Mouse (Mus musculus): ENCODE data around the gene Tnfrsf9.

The Tnfrsf9 gene

DNA sequence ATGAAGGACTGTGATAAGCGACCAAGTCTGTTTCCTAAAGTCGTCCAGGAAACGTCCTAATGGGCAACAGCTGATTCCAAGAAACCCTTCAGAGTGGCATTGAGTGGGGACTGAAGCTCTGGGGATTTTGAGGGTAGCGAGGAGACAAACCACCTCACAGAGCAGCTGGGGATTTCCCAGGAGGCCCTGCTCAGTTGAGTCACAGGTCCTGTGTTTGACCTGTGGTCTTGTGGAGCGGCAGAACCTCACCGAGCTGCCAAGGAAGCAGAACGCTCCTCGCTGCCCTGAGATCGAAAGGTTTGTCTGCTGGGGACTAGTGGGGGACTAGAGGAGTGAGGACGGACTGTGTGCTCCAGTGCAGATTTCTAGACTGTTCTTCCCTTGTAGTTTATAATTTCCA is 13.4 kb downstream of the Tnfrsf9 start:
- DNase-seq (ENCODE audit: low spot score): no peak

DNA sequence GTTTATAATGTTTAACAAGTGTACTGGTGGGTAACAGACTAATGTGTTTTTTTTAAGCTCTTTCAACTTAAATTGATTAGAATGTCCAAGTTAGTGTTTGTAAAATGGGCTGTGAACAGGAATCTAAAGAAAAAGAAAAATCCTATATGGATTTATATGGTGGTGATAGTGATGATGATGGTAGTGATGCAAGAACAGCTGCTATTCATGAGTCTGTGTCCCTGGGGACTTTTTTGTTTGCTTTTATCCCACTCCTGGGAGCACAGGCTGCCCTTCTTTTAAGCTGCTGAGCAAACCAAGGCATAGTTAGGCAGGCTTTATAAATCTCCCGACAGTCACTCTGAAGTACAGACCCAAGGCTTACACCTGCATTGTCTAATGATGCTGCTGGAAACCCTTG is 19.1 kb downstream of the Tnfrsf9 start:
- DNase-seq (ENCODE audit: low spot score): no peak

DNA sequence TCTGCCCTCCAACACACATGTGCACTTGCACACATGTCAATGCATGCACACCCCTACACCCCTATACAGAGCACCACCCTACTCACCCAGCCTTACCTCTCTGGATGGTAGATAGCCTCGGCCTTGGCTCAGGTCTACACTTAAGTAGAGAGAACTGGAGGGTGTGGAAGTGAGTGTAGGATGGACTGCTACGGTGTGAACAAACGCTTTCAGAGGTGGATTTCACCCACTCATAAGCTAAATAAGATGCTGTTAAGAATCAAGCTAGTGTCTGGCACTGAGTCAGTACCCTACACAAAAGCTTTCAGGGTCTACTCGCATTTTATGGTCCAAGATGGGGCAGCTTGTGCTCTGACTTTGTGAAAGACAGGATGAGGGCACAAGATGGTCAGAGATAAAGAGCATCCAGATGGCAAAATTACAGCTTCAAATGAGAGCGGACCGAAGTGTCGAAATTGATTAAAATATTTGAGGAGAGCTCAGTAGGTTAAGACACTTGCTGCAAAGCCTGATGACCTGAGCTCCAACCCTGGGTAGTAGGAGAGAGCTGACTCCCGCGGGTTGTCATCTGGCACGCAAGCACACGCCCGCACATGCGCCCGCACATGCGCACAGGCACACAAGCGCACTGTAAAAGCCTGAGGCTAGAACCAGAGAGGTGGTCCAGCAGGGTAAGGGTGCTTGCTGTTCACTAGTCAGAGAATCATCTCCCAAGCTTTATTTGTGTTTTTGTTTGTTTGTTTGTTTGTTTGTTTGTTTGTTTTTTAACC is 23.1 kb downstream of the Tnfrsf9 start:
- DNase-seq (ENCODE audit: low spot score): no peak

DNA sequence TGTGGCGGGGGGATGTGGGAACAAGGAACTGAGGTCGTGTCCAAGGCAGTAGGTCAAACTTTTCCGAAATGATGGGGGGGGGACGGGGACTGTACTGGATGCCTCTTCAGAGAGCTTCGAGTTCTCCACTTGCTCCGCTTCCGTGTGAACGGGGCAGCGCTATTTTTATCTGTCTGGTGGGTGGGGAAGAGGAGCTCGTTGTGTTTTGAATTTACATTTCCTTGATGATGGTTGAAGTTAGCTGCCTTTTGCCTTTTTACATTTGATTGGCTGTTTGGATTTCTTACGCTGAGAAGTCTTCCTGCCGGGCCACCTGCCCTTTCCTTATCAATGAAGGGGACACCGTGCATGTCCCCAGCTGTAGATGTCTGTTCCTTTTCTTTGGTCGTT is 23.7 kb downstream of the Tnfrsf9 start:
- DNase-seq (ENCODE audit: low spot score): no peak

DNA sequence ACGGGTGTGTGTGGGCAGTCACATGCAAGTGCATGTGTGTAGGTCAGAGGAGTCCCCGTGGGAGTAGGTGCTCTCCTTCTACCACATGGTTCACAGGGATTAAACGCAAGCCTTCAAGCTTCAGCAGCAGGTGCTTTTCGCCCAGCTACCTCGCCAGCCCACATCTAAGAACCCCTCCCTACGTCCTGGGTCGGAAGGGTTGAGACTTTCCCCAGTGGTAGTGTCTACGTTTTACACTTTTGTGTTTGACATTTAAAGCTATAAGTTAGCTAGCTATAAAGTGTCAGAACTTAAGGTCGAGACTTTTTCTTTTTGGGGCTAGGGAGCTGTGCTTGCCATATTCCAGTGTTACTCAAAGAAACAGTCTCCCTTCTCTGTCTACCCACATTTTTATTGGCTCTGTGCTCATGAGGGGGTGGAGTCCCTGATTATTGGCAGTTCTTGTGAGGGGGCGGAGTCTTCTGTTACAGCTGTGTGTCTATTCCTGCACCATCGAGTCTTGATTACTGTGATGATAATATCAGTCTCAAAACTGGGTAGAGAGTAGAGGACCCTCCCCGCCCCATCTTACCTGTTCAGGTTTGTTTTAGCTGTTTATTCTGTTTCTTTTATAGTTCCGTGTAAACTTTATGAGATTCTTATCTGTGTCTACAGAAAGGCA is 25.8 kb downstream of the Tnfrsf9 start:
- no peak for DNase-seq (ENCODE audit: low spot score)

DNA sequence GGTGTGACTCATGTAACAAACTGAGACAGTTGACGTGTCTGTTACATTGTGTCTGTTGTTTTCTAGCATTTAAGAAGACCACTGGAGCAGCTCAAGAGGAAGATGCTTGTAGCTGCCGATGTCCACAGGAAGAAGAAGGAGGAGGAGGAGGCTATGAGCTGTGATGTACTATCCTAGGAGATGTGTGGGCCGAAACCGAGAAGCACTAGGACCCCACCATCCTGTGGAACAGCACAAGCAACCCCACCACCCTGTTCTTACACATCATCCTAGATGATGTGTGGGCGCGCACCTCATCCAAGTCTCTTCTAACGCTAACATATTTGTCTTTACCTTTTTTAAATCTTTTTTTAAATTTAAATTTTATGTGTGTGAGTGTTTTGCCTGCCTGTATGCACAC is 30.3 kb downstream of the Tnfrsf9 start:
- DNase-seq (ENCODE audit: low spot score): no peak

DNA sequence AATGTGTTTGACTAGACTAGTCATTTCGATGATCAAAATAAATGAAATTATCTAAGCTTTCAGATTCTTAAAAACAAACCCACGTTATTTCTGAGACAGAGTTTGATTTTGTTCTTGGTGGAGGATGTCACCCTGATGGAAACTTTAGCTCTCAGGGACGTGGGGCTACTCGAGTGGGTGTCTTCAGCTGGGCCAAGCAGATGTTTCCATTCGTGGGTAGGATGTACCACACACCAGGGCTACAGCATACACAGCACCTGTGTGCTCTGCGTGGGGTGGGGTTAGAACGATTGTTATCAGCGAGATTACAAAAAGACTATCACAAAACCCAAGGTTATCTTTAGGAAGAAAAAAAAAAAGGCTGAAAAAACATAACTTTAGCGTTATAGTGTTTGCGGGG is 36.6 kb downstream of the Tnfrsf9 start:
- DNase-seq (ENCODE audit: low spot score): no peak

DNA sequence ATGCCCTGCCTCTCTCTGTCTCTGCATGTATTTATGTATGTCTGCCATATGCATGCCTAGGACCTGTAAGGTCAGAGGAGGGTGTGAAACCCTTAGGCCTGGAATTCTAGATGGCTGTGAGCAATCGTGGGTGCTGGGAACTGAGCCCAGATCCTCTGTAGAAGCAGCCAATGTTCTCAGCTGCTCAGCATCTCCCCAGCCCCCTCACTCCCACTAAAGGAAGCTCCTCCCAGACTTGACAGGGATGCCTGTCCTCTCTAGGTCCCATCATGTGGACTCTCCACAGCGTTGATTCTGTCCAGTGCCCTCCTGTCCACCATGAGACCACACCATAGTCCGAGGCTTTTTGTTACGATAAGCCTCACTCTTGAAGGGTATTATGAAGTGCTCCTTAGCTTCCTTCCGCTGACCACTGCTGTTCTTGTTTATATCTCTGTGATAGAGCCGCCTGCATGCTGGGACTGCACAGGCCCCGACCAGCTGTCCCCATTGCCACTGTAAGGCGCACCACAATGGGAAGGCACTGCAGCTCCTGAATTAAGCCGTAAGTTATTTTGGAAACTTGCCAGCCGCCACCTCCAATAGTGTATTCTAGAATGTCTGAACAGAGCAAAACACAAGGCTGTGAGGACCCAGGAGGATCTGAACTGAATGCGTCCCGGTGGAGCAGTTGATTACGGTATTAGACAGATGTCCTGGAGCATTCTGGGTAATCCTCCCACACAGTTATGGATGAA is 42.2 kb downstream of the Tnfrsf9 start:
- DNase-seq (ENCODE audit: low spot score): no peak

DNA sequence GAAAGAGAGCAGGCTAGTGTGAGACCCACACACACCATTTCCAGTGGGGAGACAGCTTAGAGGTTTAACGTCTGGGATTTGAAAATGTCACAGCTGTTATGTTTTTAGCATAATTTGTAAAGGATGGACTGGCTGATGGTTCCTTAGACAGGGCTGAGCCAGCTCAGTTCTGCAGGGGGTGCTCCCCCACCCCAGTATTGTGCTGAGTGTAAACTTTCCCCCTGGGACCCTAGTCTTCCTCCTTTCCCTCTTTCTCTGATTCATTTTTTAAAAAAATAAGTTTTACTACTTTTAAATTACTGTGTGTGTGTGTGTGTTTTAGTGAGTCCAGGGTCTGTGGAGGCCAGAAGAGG is 42.7 kb downstream of the Tnfrsf9 start:
- DNase-seq (ENCODE audit: low spot score): no peak

DNA sequence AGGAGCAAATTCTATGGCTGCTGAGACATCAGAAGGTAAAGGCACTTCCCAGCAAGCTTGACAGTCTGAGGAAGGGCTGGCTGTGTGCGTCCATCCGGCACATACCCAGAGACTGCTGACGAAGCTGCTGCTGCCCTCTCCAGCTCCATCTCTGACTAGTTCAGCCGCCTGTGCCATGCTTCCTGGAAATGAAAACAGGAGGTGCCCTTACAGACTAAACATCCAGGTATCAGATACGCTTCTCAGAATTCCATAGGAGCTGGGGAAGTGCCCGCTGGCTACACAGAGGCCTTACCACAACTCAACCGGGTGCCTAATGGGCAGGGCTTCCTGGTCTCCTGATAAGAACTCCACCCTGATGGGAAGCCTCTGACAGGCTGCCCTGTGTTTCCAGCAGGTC is 44.2 kb downstream of the Tnfrsf9 start:
- DNase-seq (ENCODE audit: low spot score): no peak

DNA sequence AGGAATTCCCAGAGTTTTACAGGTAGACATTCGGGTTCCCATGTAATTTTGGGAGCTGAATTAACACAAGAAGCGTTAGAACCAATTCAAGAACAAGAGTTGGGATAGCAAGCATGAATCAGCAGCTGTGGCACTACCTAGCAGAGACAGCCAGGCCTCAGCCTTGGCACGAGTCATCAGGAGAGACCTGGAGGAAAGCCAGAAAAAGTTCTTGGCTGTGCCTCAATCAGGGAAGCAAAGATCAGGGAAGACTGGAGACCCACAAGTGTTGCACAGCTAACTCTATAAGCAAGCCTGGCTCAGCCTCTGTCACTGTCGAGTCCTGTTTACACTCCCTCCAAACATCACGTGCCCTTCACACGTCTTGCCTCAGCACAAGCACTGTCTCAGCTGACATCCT is 47.9 kb downstream of the Tnfrsf9 start:
- DNase-seq (ENCODE audit: low spot score): no peak

DNA sequence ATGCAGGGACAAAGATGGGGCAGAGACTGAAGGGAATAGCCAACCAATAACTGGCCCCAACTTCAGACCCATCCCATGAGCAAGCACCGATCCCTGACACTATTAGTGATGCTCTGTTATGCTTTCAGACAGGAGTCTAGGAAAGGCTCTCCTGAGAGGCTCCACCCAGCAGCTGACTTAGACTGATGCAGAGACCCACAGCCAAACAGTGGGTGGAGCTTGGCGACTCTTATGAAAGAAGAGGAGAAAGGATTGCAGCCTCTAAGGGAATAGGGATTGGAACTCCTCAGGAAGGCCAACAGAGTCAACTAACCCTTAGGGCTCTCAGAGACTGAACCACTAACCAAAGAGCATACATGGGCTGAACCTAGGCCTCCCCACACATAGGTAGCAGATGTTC is 49.3 kb downstream of the Tnfrsf9 start:
- DNase-seq (ENCODE audit: low spot score): no peak

DNA sequence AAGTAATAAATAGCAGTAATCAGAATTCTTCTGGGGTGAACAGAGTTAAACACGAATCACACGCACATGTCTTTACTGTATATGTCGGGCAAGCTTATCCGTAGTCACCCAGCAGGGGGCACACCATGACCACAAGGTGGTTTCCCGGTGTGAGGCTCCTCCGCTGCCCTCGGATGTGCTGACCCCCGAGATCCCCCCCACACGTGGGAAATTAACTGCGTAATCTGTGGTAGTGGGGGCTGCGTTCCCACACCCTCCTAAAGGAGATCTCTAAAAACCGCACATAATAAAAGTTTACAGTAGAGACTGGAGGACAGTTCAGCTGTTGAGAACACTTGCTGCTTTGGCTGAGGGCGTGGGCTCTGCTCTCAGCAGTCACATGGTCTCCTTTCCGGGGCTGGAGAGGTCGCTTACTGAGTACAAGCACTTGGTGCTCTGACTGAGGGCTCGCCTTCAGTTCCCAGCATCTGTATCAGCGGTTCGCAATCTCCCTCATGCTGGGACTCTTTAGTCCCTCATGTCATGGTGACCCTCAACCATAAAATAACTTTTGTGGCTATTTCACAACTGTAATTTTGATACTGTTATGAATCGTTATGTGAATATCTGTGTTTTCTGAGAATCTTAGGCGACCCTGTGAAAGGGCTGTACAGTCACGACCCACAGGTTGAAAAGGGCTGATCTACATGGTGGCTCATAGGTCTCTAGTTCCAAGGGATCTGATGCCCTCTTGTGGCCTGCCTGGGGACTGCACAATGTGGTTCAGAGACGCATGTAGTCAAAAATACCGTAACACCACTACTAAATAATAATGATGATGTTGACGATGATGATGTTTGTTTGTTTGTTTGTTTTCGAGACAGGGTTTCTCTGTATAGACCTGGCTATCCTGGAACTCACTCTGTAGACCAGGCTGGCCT is 50.5 kb downstream of the Tnfrsf9 start:
- peak; percentile 76 for DNase-seq (ENCODE audit: low spot score)

DNA sequence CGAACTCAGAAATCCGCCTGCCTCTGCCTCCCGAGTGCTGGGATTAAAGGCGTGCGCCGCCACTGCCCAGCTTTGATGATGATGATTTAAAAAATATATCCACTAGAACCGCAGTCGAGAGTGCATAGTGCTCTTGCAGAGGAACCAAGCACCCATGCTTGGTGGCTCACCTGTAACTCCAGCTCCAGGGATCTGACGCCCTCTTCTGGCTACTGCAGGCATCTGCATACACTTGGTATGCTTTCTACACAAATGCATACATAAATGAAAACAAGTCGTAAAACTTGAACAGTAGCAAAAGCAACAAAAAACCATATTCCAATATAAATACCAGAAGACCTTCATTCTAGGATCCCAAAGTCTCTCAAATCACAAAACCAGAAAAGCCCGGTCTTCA is 51.2 kb downstream of the Tnfrsf9 start:
- DNase-seq (ENCODE audit: low spot score): no peak

DNA sequence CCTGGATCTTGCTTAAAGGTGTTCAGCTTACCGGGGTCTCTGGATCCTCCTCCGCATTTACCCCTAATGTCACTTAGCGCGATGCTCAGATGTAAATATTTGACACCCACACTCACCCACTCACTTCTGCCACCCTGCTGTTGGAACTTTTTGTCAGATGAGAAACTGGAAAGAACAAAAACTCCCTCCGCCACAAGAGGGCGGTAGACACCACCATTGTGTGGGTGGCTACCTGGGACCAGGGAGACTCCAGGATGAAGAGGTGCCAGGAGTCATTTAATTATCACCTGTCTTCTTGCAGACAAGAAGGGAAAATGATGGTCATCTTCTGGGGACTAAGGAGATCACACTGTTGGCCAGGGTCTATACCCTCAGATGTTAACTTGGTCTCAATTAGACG is 52.2 kb downstream of the Tnfrsf9 start:
- DNase-seq (ENCODE audit: low spot score): peak; percentile 46

DNA sequence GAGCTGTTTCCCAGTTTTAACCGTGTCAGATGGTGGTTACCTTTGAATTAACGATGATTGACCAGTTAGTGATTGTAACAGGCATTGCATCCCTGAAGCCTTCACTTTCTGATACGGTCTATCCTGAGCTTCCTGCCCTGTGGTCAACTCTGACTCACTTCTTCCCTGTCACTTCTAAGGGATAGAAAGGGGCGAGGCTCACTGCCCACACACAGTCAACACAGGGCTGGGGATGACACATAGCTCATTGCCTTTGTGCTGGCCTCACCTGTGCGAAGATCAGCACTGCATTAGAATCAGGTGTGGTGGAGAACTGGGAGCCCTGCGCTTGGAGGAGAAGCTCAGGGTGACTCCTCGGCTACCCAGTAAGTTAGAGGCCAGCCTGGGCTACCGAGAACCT is 54.6 kb downstream of the Tnfrsf9 start:
- no peak for DNase-seq (ENCODE audit: low spot score)

DNA sequence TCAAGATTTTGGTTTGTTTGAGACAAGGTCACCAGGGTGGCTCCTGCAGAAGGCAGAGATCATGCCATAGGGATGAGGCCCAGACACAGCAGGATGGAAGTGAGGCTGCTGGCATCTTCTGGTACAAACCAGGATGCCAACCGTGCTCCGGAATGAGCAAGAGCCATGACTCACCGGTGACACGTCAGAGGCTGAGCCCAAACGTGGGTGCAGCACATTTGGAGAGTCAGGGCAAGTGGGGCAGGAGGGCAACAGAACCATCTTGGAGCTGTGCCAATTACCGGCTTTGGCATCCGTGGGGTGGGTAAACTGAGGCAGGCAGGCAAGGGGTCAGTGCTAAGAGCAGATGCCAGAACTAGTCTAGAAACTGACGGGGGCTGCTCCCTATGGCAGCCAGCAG is 58.9 kb downstream of the Tnfrsf9 start:
- DNase-seq (ENCODE audit: low spot score): no peak

DNA sequence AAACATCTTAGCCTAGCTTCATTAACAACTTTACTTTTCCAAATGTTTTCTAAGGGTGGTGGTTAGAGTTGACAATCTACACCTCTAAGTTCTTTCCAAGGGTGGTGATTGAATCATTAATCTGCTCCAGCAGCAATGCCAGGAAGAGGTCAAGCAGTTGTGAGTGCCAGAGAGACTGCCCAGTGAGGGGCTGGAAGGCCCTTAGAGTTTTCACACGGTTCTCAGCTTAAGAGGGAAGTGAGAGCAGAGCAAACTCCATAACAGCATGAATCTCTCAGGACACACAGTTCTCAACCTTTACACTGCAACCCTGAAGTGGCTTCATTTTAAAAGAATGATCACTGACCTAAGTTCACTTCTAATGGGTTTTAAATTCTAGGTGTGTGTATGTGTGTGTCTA is 60.8 kb downstream of the Tnfrsf9 start:
- no peak for DNase-seq (ENCODE audit: low spot score)

DNA sequence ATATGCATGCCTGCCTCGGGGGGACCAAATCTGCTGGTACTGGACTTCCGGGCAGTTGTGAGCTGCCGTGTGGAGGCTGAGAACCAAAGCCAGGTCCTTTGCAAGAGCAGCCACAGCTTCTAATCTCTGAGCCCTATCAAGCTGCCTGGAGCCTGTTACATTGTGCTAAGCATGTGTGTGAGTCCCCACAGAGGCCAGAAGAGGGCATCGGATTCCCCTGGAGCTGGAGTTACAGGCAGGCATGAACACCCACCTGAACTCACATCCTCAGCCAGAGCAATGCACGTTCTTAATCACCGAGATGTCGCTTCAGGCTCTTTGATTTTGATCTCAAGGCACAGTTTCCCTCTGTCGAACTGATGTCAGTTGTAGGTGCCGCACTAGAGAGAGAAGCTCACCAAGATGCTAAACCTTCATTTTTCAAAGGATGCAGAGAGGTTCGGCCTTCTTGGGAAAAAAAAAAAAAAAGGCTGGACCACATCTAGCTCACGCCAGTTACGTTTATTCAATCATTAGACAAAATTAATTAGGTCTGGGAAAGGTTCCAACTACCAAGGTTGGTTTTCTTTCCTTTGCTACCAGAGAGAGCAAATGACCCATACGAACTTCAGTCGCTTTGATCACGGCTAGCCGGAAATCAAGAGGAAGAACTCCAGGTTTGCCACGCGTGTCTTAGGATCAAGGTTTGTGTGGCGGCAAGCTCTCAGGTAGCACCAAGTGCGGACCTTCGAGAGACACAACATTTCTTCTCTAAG is 64.0 kb downstream of the Tnfrsf9 start:
- no peak for DNase-seq (ENCODE audit: low spot score)

DNA sequence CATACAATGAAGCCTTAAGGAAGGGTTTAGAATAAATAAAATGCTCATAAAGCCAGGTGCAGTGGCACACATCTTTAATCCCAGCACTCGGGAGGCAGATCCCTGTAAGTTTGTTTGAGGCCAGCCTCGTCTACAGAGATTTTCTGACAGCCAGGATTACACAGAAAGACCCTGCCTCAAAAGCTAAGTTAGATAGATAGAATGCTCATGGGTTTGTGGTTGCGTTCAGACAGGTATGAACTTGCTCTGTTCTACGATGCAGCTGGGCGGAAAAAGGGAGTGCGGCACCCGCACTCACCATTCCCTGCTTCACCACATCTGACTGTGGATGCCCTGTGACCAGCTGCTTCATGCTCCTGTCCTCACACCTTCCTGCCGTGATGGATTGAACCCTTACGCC is 65.1 kb downstream of the Tnfrsf9 start:
- DNase-seq (ENCODE audit: low spot score): no peak

DNA sequence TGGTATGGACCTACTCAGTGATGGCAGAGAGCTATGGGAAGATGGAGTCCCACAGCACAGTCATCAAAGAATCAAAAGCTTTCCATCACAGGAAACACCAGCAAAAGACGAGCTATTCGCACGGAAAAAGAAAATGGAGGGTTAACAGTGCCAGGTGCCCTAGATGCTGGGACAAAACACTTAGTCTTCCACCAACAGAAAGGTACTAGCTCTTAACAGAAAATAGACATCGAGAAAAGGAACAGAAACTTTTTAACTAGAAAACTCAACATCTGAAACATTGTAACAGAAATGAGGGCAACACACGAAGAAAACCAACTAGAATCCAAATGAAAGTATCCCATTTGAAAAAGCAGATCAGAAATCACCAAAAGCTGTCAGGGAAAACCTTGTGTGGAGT is 65.8 kb downstream of the Tnfrsf9 start:
- DNase-seq (ENCODE audit: low spot score): no peak

DNA sequence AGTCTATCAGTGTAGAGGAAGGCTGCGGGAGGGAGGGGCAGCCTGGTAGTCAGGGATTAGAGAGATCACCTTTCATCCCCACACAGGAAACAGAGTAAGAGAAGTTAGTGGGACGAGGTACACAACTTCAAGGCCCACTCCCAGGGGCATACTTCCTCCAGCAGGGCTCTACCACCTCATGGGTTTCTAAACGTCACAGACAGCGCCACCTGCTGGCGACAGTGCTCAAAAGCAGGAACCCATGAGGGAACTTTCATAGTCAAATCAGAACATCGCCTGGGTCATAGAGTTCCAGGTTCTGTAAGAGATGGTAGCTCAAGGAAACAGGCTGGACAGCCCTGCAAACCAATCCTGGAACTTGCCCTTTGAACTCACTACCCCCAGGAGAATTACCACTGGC is 75.8 kb downstream of the Tnfrsf9 start:
- DNase-seq (ENCODE audit: low spot score): no peak

Measured in spleen, adult 12 weeks (tissue).